Mouse (Mus musculus) stomach, embryonic 16.5 days (tissue): ENCODE results near the gene Cd28. TPM values are rescaled to one million over a fixed set of nuclear protein-coding genes. Genes with fewer than 3 reads are reported as not detected.
"Not testable (repeated sequence)": the region's sequence is repeated elsewhere in the genome, so short reads cannot be mapped to it uniquely, and the experiment has no call there.

Experiments used
- ATAC-seq: fragments of 200-750 bp; cut with Nextera tagmentation; 2 replicates; pipeline ENCODE4 v1.8.0; 2017; ENCODE audit warnings: moderate number of reproducible peaks, moderate TSS enrichment; ENCODE audit not compliant: insufficient read depth, low FRiP score
- H3K27ac ChIP-seq: fragments of 300-500 bp; sonication (generic); 2 replicates; pipeline ENCODE4 v1.5.1; 2014; ENCODE audit warnings: low read length
- H3K27me3 ChIP-seq: fragments of 300-500 bp; sonication (generic); 2 replicates; pipeline ENCODE4 v1.6.1; 2014; ENCODE audit warnings: low read length, control low read depth, mixed read lengths; ENCODE audit not compliant: control insufficient read depth, insufficient read depth
- H3K36me3 ChIP-seq: fragments of 300-500 bp; sonication (generic); 2 replicates; pipeline ENCODE4 v1.6.1; 2014; ENCODE audit warnings: low read length; ENCODE audit not compliant: control insufficient read depth, insufficient read depth
- H3K4me1 ChIP-seq: fragments of 300-500 bp; sonication (generic); 2 replicates; pipeline ENCODE4 v1.6.1; 2014; ENCODE audit warnings: low read length, control low read depth, mixed read lengths; ENCODE audit not compliant: control insufficient read depth, insufficient read depth
- H3K4me2 ChIP-seq: fragments of 300-500 bp; sonication (generic); 2 replicates; pipeline ENCODE4 v1.6.1; 2014; ENCODE audit warnings: low read depth, low read length, mixed read lengths
- H3K4me3 ChIP-seq: fragments of 300-500 bp; sonication (generic); replicated peaks from 2 replicates; pipeline ENCODE4 v1.5.1; 2014; ENCODE audit warnings: mild to moderate bottlenecking, low read length
- H3K9ac ChIP-seq: fragments of 300-500 bp; sonication (generic); 2 replicates; pipeline ENCODE4 v1.6.1; 2014; ENCODE audit warnings: low read length
- H3K9me3 ChIP-seq: fragments of 300-500 bp; sonication (generic); replicated peaks from 2 replicates; pipeline ENCODE4 v1.6.1; 2016; ENCODE audit warnings: low read length, control low read depth; ENCODE audit not compliant: control insufficient read depth
- WGBS: fragments of 180-500 bp; shearing (Covaris S2); extraction: QIAGEN DNeasy Blood & Tissue Kit; methylation state at CpG from one replicate; pipeline ENCODE4 v1.1.7; 2014; 5-methylcytosine and 5-hydroxymethylcytosine counted together
- polyA plus RNA-seq: library from polyadenylated mRNA; unstranded; fragments of >200 nt; fragmentation: Nextera tagmentation; extraction: Ambion mirVana; gene quantifications from 2 replicates; pipeline ENCODE4 v1.2.1, GENCODE M21; 2015

Cd28 gene
- polyA plus RNA-seq, 1 experiment from 2014 or later = 0.31 TPM

DNA sequence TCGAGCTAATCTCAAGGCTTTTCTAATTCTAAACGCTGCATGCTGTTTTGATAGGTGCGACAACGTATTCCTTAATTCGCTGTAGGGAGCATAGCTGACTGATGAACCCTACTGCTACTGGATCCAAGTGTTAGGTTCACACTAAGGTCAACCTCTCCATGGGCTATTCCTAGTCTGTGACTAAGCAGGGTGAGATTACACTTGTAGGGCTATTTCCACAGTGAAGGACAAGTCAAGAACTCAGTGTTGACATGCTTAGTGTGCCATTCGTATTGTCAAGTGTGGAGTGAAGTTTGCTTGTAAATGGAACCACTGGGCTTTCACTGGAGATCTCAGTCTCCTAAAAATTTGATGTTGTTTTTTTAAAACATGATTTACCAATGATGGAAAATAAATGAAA, 99.3 kb downstream of the Cd28 start:
- no peaks in the 10 kb centered on the region for H3K36me3 ChIP-seq
- H3K27ac ChIP-seq = no peak overlapping the region
- ATAC-seq = no peak
- H3K4me2 ChIP-seq = no peak overlapping the region
- no peak overlapping the region for H3K9ac ChIP-seq
- no peaks in the 10 kb centered on the region for H3K27me3 ChIP-seq
- H3K9me3 ChIP-seq = no peaks in the 10 kb centered on the region
- WGBS = 83% methylated on average over 6 of the region's 6 CpGs
- H3K4me1 ChIP-seq = no peaks in the 10 kb centered on the region
- no peak overlapping the region for H3K4me3 ChIP-seq

DNA sequence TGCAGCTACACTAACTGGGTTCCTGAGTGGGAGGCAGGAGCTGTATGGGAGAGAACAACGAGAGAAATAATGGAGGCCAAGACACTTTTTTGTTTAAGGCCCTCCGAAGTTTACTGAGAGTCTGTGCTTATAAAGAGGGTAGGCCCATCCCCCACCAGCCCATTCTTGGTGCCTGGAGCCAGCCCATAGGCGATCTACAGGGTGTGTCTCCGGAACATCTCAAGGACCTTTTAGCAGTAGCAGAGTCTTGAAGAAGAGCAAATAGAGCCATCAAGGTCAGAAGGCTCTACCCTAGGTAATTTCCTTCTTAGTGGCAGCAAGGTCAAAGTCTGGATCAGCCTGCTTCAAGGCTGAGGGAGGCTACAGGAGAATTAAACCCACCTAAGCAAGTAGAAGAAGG, 101.9 kb downstream of the Cd28 start:
- H3K4me3 ChIP-seq, H3K4me2 ChIP-seq, H3K36me3 ChIP-seq, H3K9ac ChIP-seq, H3K27me3 ChIP-seq, H3K27ac ChIP-seq, H3K4me1 ChIP-seq, H3K9me3 ChIP-seq, ATAC-seq: not testable (repeated sequence)
- WGBS = 79% methylated on average over 4 of the region's 4 CpGs

GRCm38 (mm10) chr1:60819993-60820392, 103.4 kb downstream of the Cd28 start:
- Histone ChIP-seq H3K4me3 (no peak overlapping the region), H3K9ac (no peak overlapping the region), H3K27me3 (no peaks in the 10 kb centered on the region), H3K4me1 (peaks cover 5% of the 10 kb centered on the region; the same call in 1 of the 2 replicates), H3K9me3 (no peaks in the 10 kb centered on the region), H3K36me3 (no peaks in the 10 kb centered on the region), H3K4me2 (no peak overlapping the region), H3K27ac (no peak overlapping the region)
- WGBS = 86% methylated on average over 2 of the region's 2 CpGs
- no peak for ATAC-seq

GRCm38 (mm10) chr1:60820981-60821380, 104.4 kb downstream of the Cd28 start:
- Histone ChIP-seq H3K4me2 (no peak overlapping the region), H3K27me3 (no peaks in the 10 kb centered on the region), H3K9me3 (no peaks in the 10 kb centered on the region), H3K4me1 (peaks cover 6% of the 10 kb centered on the region; the same call in 1 of the 2 replicates), H3K4me3 (no peak overlapping the region), H3K9ac (no peak overlapping the region), H3K36me3 (no peaks in the 10 kb centered on the region), H3K27ac (no peak overlapping the region)
- 78% methylated on average over 2 of the region's 2 CpGs for WGBS
- no peak for ATAC-seq

GRCm38 (mm10) chr1:60821590-60821989, 105.0 kb downstream of the Cd28 start:
- no peak overlapping the region for H3K4me2 ChIP-seq
- 62% methylated on average over 3 of the region's 3 CpGs for WGBS
- no peak overlapping the region for H3K27ac ChIP-seq
- no peaks in the 10 kb centered on the region for H3K27me3 ChIP-seq
- no peak for ATAC-seq
- H3K9ac ChIP-seq = no peak overlapping the region
- H3K4me3 ChIP-seq = no peak overlapping the region
- peaks cover 6% of the 10 kb centered on the region; the same call in 1 of the 2 replicates for H3K4me1 ChIP-seq
- no peaks in the 10 kb centered on the region for H3K36me3 ChIP-seq
- no peaks in the 10 kb centered on the region for H3K9me3 ChIP-seq

Other genes with a start within 250 kb of the Cd28 start
- 24.1 and 26.5 TPM in 2 replicates for gene Raph1, start 149.7 kb upstream of the Cd28 start, polyA plus RNA-seq
- not detected in 2 replicates for gene Ctla4, start 170.2 kb downstream of the Cd28 start, polyA plus RNA-seq